Mouse (Mus musculus) ES-Bruce4 (cell line): ENCODE results near the gene Apc2.

ENCODE experiments used
- CTCF ChIP-seq: IDR thresholded peaks from one replicate; pipeline ENCODE4 v1.8.1; 2011; ENCODE audit warnings: low read depth, low read length
- EP300 ChIP-seq: IDR thresholded peaks from 2 replicates; pipeline ENCODE4 v1.6.1; 2011; ENCODE audit warnings: low read depth, low read length; ENCODE audit not compliant: insufficient read depth
- POLR2A ChIP-seq: IDR thresholded peaks from one replicate; pipeline ENCODE4 v1.8.1; 2011; ENCODE audit warnings: low read length; ENCODE audit not compliant: insufficient read depth

GRCm38 (mm10) chr10:80281921-80282371 is 13.8 kb upstream of the Apc2 start:
- no peak for TF ChIP-seq CTCF
- TF ChIP-seq POLR2A: no peak
- no peak for TF ChIP-seq EP300
